Mouse (Mus musculus) heart, postnatal 14 days (tissue): ENCODE data around the gene Arx. TPM values are rescaled to one million over a fixed set of nuclear protein-coding genes. Genes with fewer than 3 reads are reported as not detected.

ENCODE experiments used
- DNase-seq, 2 experiments: peaks; one replicate each; pipeline ENCODE4 v3.0.0; 2021 to 2022
- intact Hi-C: fragments of 180-260 bp; cut with DNase I; formaldehyde crosslinking; loops from one replicate; pipeline ENCODE4 v1.15.1; 2025
- long read RNA-seq, 2 experiments: library from polyadenylated mRNA; stranded (forward); transcript quantifications; one replicate each; pipeline ENCODE4 v2.0.0; 2021
- total RNA-seq, 2 experiments: library from RNA; stranded (reverse); gene quantifications; 2 replicates each; pipeline ENCODE4 v1.2.3; 2021

Arx gene
- not detected for total RNA-seq
- long read RNA-seq, experiment 1, result 0 reads
- long read RNA-seq, experiment 2, result 0 reads

GRCm38 (mm10) chrX:93286291-93286893 lies at the start of gene Arx:
Arx (plus strand) TSS chrX:93286445.
- DNase-seq, result peak; percentile 48
- intact Hi-C loops, result loop anchor here (10.0 kb wide), 1 partner anchor 268 kb away; no protein-coding TSS in a partner anchor

- intact Hi-C loops, result no loop called here
- no peak for DNase-seq
Measured at GRCm38 (mm10) chrX:93251329-93251728, 34.9 kb upstream of the Arx start.

GRCm38 (mm10) chrX:93275689-93276088 lies 10.6 kb upstream of the Arx start:
- intact Hi-C loops, result no loop called here
- DNase-seq, result no peak

GRCm38 (mm10) chrX:93279940-93280339 lies 6.3 kb upstream of the Arx start:
- intact Hi-C loops, result loop anchor here (10.0 kb wide), 1 partner anchor 275 kb away; no protein-coding TSS in a partner anchor
- DNase-seq, result no peak

GRCm38 (mm10) chrX:93281028-93281723 lies 5.1 kb upstream of the Arx start:
- DNase-seq, result peak; percentile 56 to 64
- intact Hi-C loops, result loop anchor here (10.0 kb wide), 1 partner anchor 274 kb away; no protein-coding TSS in a partner anchor

- DNase-seq, result no peak
- intact Hi-C loops, result loop anchor here (10.0 kb wide), 1 partner anchor 273 kb away; no protein-coding TSS in a partner anchor
Measured at GRCm38 (mm10) chrX:93281756-93282155, 4.5 kb upstream of the Arx start.

GRCm38 (mm10) chrX:93285091-93285490 lies 1.2 kb upstream of the Arx start:
- no peak for DNase-seq
- intact Hi-C loops, result loop anchor here (10.0 kb wide), 1 partner anchor 270 kb away; no protein-coding TSS in a partner anchor

GRCm38 (mm10) chrX:93288339-93288738 lies 2.1 kb downstream of the Arx start:
- intact Hi-C loops, result loop anchor here (10.0 kb wide), 1 partner anchor 266 kb away; no protein-coding TSS in a partner anchor
- DNase-seq, result no peak

- intact Hi-C loops, result loop anchor here (10.0 kb wide), 1 partner anchor 266 kb away; no protein-coding TSS in a partner anchor
- no peak for DNase-seq
Measured at GRCm38 (mm10) chrX:93289076-93289475, 2.8 kb downstream of the Arx start.

GRCm38 (mm10) chrX:93289851-93290380 lies 3.7 kb downstream of the Arx start:
- no peak for DNase-seq
- intact Hi-C loops, result loop anchor here (10.0 kb wide), 3 partner anchors 175 to 265 kb away; no protein-coding TSS in a partner anchor

GRCm38 (mm10) chrX:93292031-93292430 lies 5.8 kb downstream of the Arx start:
- no peak for DNase-seq
- intact Hi-C loops, result loop anchor here (10.0 kb wide), 2 partner anchors 173 to 227 kb away; no protein-coding TSS in a partner anchor

GRCm38 (mm10) chrX:93294736-93295490 lies 8.7 kb downstream of the Arx start:
- no peak for DNase-seq
- intact Hi-C loops, result loop anchor here (10.0 kb wide), 2 partner anchors 170 to 230 kb away; no protein-coding TSS in a partner anchor

GRCm38 (mm10) chrX:93295819-93296218 lies 9.6 kb downstream of the Arx start:
- intact Hi-C loops, result loop anchor here (10.0 kb wide), 2 partner anchors 169 to 231 kb away; no protein-coding TSS in a partner anchor
- DNase-seq, result no peak

- intact Hi-C loops, result loop anchor here (10.0 kb wide), 2 partner anchors 168 to 232 kb away; no protein-coding TSS in a partner anchor
- no peak for DNase-seq
Measured at GRCm38 (mm10) chrX:93297001-93297441, 10.8 kb downstream of the Arx start.

- no peak for DNase-seq
- intact Hi-C loops, result loop anchor here (10.0 kb wide), 2 partner anchors 166 to 234 kb away; no protein-coding TSS in a partner anchor
Measured at GRCm38 (mm10) chrX:93299046-93299626, 12.9 kb downstream of the Arx start.

- no peak for DNase-seq
- intact Hi-C loops, result loop anchor here (10.0 kb wide), 2 partner anchors 165 to 235 kb away; no protein-coding TSS in a partner anchor
Measured at GRCm38 (mm10) chrX:93299771-93300170, 13.5 kb downstream of the Arx start.

- no peak for DNase-seq
- intact Hi-C loops, result no loop called here
Measured at GRCm38 (mm10) chrX:93300183-93300815, 14.1 kb downstream of the Arx start.

- DNase-seq, result no peak
- intact Hi-C loops, result no loop called here
Measured at GRCm38 (mm10) chrX:93301798-93302197, 15.6 kb downstream of the Arx start.

- DNase-seq, result no peak
- intact Hi-C loops, result no loop called here
Measured at GRCm38 (mm10) chrX:93305780-93306179, 19.5 kb downstream of the Arx start.
